ENCODE assay signal across 8 mouse cellular contexts in the genomic region with DNA sequence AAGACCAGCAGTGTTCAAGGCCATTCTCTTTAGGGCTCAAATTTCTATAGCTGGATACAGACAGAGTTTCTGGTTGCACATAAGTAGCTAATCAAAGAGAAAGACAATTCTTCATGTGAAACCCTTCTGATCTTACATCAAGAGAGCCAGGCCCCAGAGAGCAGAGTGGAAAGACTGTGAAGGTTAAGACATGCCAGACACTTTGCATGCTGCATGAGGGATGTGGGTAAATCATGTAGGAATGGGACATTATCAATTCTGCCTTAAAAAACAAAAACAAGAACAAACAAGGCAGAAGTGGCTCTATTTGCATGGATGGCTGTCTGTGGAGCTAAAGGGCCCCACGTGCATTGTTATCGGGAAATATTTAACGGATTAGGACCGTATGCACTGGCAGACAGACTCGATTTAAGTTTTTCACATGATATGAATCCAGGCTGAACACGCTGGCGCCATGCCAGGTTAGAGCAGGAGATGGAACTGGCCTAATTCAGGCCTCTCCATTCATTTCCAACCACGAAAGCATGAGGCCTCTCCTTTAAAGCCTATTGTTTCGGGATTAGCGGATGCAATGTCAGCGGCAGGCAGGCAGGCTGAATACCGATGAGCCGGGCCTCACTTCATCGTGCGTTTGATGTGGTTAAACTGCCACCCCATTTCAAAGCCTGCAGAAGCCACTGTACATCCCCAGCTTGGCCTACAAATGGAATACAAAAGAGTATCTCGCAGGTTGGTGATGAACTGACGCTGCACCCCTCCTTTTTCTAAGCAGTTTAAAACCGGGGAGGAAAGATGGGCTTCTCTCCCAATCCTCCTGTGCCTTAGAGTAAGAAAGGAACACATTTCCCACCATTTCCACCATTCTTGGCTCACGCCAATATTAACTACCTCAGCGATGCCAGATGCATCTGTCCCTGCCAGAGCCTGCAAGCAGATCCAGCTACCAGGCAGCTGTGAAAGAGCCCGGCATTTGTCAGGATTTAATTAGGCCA.
DNase-seq lines count a peak whose midpoint lies in the region; ATAC-seq and TF ChIP-seq lines count a peak whose summit lies in the region.

No protein-coding gene starts in this region.

- peak; percentile 19 for DNase-seq in heart, adult 8-10 months (ENCODE audit: low spot score)
- no peak for DNase-seq in heart, adult 9 months (ENCODE audit: low spot score in 2 of 2)
- DNase-seq in MN1 (ENCODE audit: low spot score): peak; percentile 86
- DNase-seq in embryo, embryonic 10.5 days (ENCODE audit: low spot score): peak; percentile 74
- DNase-seq in heart, postnatal 0 days (ENCODE audit: low spot score): no peak
- no peak for DNase-seq in urinary bladder, adult 18-20 months (ENCODE audit: low spot score in 2 of 2)

- TF ChIP-seq CTCF in heart, postnatal 0 days (IDR thresholded peaks at IDR 0.05; ENCODE audit: low read depth): no peak

- H3K27me3 ChIP-seq in heart, postnatal 0 days (ENCODE audit: control insufficient read depth, insufficient read depth, low read length): no peaks in the 10 kb centered on the region
- no peaks in the 10 kb centered on the region for H3K27me3 ChIP-seq in limb, embryonic 13.5 days
- H3K27me3 ChIP-seq in stomach, embryonic 15.5 days (replicated peaks): no peaks in the 10 kb centered on the region

- ATAC-seq in heart, postnatal 0 days (ENCODE audit: insufficient read depth, low read depth): peak; percentile 47; the same call in 1 of the 2 replicates
- ATAC-seq in limb, embryonic 13.5 days (ENCODE audit: low FRiP score, low read depth): peak; percentile 26
- peak; percentile 16; the same call in 1 of the 2 replicates for ATAC-seq in stomach, embryonic 15.5 days (ENCODE audit: insufficient read depth, low FRiP score, low read depth)

- H3K36me3 ChIP-seq in heart, postnatal 0 days (replicated peaks; ENCODE audit: control insufficient read depth, insufficient read depth, low read length): no peaks in the 10 kb centered on the region
- no peaks in the 10 kb centered on the region for H3K36me3 ChIP-seq in limb, embryonic 13.5 days
- no peaks in the 10 kb centered on the region for H3K36me3 ChIP-seq in stomach, embryonic 15.5 days

- H3K4me1 ChIP-seq in heart, postnatal 0 days (ENCODE audit: control insufficient read depth, insufficient read depth): peaks cover 12% of the 10 kb centered on the region
- peaks cover 47% of the 10 kb centered on the region for H3K4me1 ChIP-seq in limb, embryonic 13.5 days
- H3K4me1 ChIP-seq in stomach, embryonic 15.5 days: peaks cover 11% of the 10 kb centered on the region

- WGBS in heart, postnatal 0 days: 28% methylated on average over 21 of the region's 21 CpGs
- 17% methylated on average over 21 of the region's 21 CpGs for WGBS in limb, embryonic 13.5 days
- 37% methylated on average over 21 of the region's 21 CpGs for WGBS in stomach, embryonic 15.5 days

- no peak overlapping the region for H3K4me3 ChIP-seq in heart, postnatal 0 days (ENCODE audit: low read depth, low read length)
- no peak overlapping the region for H3K4me3 ChIP-seq in limb, embryonic 13.5 days
- H3K4me3 ChIP-seq in stomach, embryonic 15.5 days (replicated peaks): no peak overlapping the region

- no peaks in the 10 kb centered on the region for H3K9me3 ChIP-seq in heart, postnatal 0 days (replicated peaks; ENCODE audit: control insufficient read depth, low read length)
- H3K9me3 ChIP-seq in limb, embryonic 13.5 days: no peaks in the 10 kb centered on the region
- no peaks in the 10 kb centered on the region for H3K9me3 ChIP-seq in stomach, embryonic 15.5 days

- no peak overlapping the region for H3K27ac ChIP-seq in heart, postnatal 0 days (ENCODE audit: low read depth)
- H3K27ac ChIP-seq in limb, embryonic 13.5 days: peak overlapping the region; percentile 65; the same call in 1 of the 2 replicates
- H3K27ac ChIP-seq in stomach, embryonic 15.5 days: peak overlapping the region; percentile 19; the same call in 1 of the 2 replicates

- H3K4me2 ChIP-seq in heart, postnatal 0 days (ENCODE audit: low read depth, low read length): no peak overlapping the region
- H3K4me2 ChIP-seq in limb, embryonic 13.5 days (replicated peaks): 0 out of 2 replicates have a peak overlapping the region, but pooled peaks have one; percentile 7
- H3K4me2 ChIP-seq in stomach, embryonic 15.5 days: no peak overlapping the region

- H3K9ac ChIP-seq in heart, postnatal 0 days (replicated peaks; ENCODE audit: low read depth, low read length): no peak overlapping the region
- H3K9ac ChIP-seq in limb, embryonic 13.5 days: no peak overlapping the region
- no peak overlapping the region for H3K9ac ChIP-seq in stomach, embryonic 15.5 days

- no peak for TF ChIP-seq EP300 in heart, postnatal 0 days (IDR thresholded peaks at IDR 0.05; ENCODE audit: low read depth)

Comparison
In these comparisons a context has a peak if more than half of its experiments do, and no peak if none do; other contexts are left out.
1. DNase-seq: peak in heart, adult 8-10 months (single experiment), MN1 (single experiment) and embryo, embryonic 10.5 days (single experiment); none in heart, adult 9 months (0 of 2), heart, postnatal 0 days (single experiment) and urinary bladder, adult 18-20 months (0 of 2).
2. Peak in every context shown above with its lines, with median percentiles within 50 percentile points of each other: ATAC-seq.